Mouse (Mus musculus) myocyte (in vitro differentiated cells): ENCODE results near the gene Hebp1.

Experiments
- CEBPB ChIP-seq: IDR thresholded peaks from 2 replicates; pipeline ENCODE4 v1.6.1; 2011; ENCODE audit warnings: mild to moderate bottlenecking, moderate library complexity; ENCODE audit not compliant: poor library complexity, insufficient read depth, severe bottlenecking
- MAX ChIP-seq: IDR thresholded peaks from one replicate; pipeline ENCODE4 v1.6.1; 2011; ENCODE audit warnings: low read depth, mild to moderate bottlenecking, control low read depth
- MYOG ChIP-seq, 3 experiments: IDR thresholded peaks; one replicate each; pipeline ENCODE4 v1.6.1; 2011; ENCODE audit warnings: control low read depth in 2 of 3, low read depth in 2 of 3, mild to moderate bottlenecking in 2 of 3; ENCODE audit not compliant: insufficient read length in 2 of 3, control insufficient read depth in 1 of 3, insufficient read depth in 1 of 3
- POLR2A ChIP-seq: IDR thresholded peaks from one replicate; pipeline ENCODE4 v1.6.1; 2011; ENCODE audit warnings: low read depth, mild to moderate bottlenecking, control low read depth, moderate library complexity; ENCODE audit not compliant: insufficient read length
- POLR2AphosphoS2 ChIP-seq: IDR thresholded peaks from one replicate; pipeline ENCODE4 v1.6.1; 2011; ENCODE audit warnings: low read depth, control low read depth; ENCODE audit not compliant: insufficient read length
- TCF12 ChIP-seq: IDR thresholded peaks from one replicate; pipeline ENCODE4 v1.6.1; 2011; ENCODE audit warnings: mild to moderate bottlenecking, control low read depth; ENCODE audit not compliant: poor library complexity, insufficient read depth, severe bottlenecking
- TCF3 ChIP-seq: IDR thresholded peaks from one replicate; pipeline ENCODE4 v1.6.1; 2011; ENCODE audit warnings: low read depth, control low read depth; ENCODE audit not compliant: insufficient read length
- USF1 ChIP-seq: IDR thresholded peaks from one replicate; pipeline ENCODE4 v1.6.1; 2011; ENCODE audit warnings: low read depth, mild to moderate bottlenecking, control low read depth, moderate library complexity

DNA sequence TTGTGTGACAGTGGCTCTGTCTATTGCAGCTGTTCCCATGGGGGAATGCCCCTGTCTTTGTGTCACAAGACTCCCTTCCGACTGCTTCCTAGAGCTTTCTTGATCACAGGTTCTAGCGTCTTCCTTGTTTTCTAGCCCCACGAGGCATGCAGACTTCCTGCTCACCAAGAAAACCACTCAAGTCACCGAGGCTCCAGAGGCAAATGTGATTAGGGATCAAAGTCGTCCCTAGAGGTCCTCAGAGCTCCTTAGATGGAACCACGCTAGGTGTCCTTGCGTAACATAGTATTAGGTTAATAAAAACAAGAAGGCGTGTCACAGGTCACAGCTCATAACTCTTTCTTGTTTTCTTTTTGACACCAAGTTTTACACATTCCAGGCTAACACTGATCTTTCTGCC, 13.9 kb downstream of the Hebp1 start:
- TF ChIP-seq POLR2A = no peak
- no peak for TF ChIP-seq TCF12
- TF ChIP-seq MAX = no peak
- no peak for TF ChIP-seq MYOG (IDR thresholded peaks at IDR 0.05; ENCODE audit: control insufficient read depth in 1 of 3, insufficient read depth in 1 of 3, insufficient read length in 2 of 3, low read depth in 2 of 3)
- TF ChIP-seq POLR2AphosphoS2 = no peak
- TF ChIP-seq CEBPB = no peak
- no peak for TF ChIP-seq TCF3
- no peak for TF ChIP-seq USF1
